In the genomic region with DNA sequence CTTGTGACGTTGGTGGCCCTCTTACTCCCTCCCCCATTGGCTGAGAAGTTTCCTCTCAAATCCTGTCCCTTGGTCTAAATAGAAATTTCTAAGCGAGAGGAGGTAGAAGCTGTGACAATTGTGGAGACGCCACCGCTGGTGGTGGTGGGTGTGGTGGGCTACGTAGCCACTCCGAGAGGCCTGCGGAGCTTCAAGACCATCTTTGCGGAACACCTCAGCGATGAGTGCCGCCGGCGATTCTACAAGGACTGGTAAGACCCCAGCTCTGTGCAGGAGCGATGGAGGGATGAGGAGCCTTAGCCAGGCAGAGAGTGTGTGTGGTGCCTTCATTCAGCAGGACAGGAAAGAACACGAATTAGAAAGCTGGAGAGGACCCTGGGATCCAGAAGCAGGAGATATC, we compare ENCODE assay signal across 23 mouse cellular contexts. TPM values are rescaled to one million over a fixed set of nuclear protein-coding genes. Genes with fewer than 3 reads are reported as not detected.
"Had no signal": no experiment of that assay in that cellular context is flagged by ENCODE, and none has a peak within 500 bp of the region (broad histone marks: within the 10 kb centered on the region; RNA-seq: fewer than 3 reads in every experiment).

No protein-coding gene starts in this region.

- H3K4me2 ChIP-seq: liver, embryonic 15.5 days; lung, embryonic 15.5 days; midbrain, embryonic 13.5 days; midbrain, embryonic 15.5 days; neural tube, embryonic 12.5 days; stomach, embryonic 15.5 days had no signal

- H3K36me3 ChIP-seq: liver, embryonic 15.5 days; lung, embryonic 15.5 days; midbrain, embryonic 13.5 days; midbrain, embryonic 15.5 days; neural tube, embryonic 12.5 days; stomach, embryonic 15.5 days had no signal

- ATAC-seq: liver, postnatal 0 days; lung, postnatal 0 days; midbrain, embryonic 13.5 days; midbrain, embryonic 15.5 days had no signal

- H3K9ac ChIP-seq: liver, embryonic 15.5 days; liver, postnatal 0 days; lung, embryonic 15.5 days; midbrain, embryonic 13.5 days; midbrain, embryonic 15.5 days; neural tube, embryonic 12.5 days; stomach, embryonic 15.5 days had no signal

- H3K4me3 ChIP-seq: liver, embryonic 15.5 days; lung, embryonic 15.5 days; megakaryocyte, embryonic 14.5 days; midbrain, embryonic 13.5 days; midbrain, embryonic 15.5 days; neural tube, embryonic 12.5 days; stomach, embryonic 15.5 days had no signal

- H3K27me3 ChIP-seq: neural tube, embryonic 12.5 days; stomach, embryonic 15.5 days had no signal

- H3K9me3 ChIP-seq: liver, embryonic 15.5 days; lung, embryonic 15.5 days; megakaryocyte, embryonic 14.5 days; midbrain, embryonic 13.5 days; midbrain, embryonic 15.5 days; neural tube, embryonic 12.5 days; stomach, embryonic 15.5 days had no signal

- H3K27ac ChIP-seq: liver, embryonic 15.5 days; lung, embryonic 15.5 days; macrophage; midbrain, embryonic 13.5 days; midbrain, embryonic 15.5 days; neural tube, embryonic 12.5 days; stomach, embryonic 15.5 days; stomach, postnatal 0 days had no signal

- DNase-seq: liver, postnatal 0 days; lung, adult 2 months; lung, postnatal 14 days; lung, postnatal 36 days; right cerebral cortex, postnatal 14 days; thymus, adult 2 months; thymus, postnatal 25 days; thymus, postnatal 4 days had no signal

RNA-seq across cellular contexts. Expression of a gene that starts 3.2 kb away (rescaled TPM):
- total RNA-seq: midbrain, postnatal 0 days had no signal
- polyA plus RNA-seq: lung, embryonic 15.5 days; macrophage; midbrain, embryonic 13.5 days; midbrain, embryonic 15.5 days; neural tube, embryonic 12.5 days; spleen, adult 2 months; stomach, embryonic 15.5 days had no signal

RNA-seq across cellular contexts. Expression of a gene that starts 12.9 kb away (rescaled TPM):
- total RNA-seq: midbrain, postnatal 0 days; monocyte, adult 5-6 weeks; neutrophil, adult 5-6 weeks had no signal
- polyA plus RNA-seq: liver, embryonic 15.5 days; liver, postnatal 0 days; lung, postnatal 0 days; macrophage; midbrain, embryonic 13.5 days; midbrain, embryonic 15.5 days; midbrain, postnatal 0 days; neural tube, embryonic 12.5 days; neural tube, embryonic 14.5 days; stomach, embryonic 15.5 days had no signal
